Mouse (Mus musculus) forebrain, embryonic 11.5 days (tissue): ENCODE data around the gene Xrcc3. TPM values are rescaled to one million over a fixed set of nuclear protein-coding genes. Genes with fewer than 3 reads are reported as not detected.

Experiments used
- ATAC-seq: fragments of 200-750 bp; cut with Nextera tagmentation; replicated peaks from 2 replicates; pipeline ENCODE4 v1.8.0; 2017; ENCODE audit warnings: moderate TSS enrichment; ENCODE audit not compliant: low FRiP score
- DNase-seq: peaks from one replicate; pipeline ENCODE4 v3.0.0-alpha.2; 2017; ENCODE audit warnings: low spot score
- H3K27ac ChIP-seq: fragments of 300-500 bp; sonication (generic); 2 replicates; pipeline ENCODE4 v1.5.1; 2014; ENCODE audit warnings: low read depth, low read length
- H3K27me3 ChIP-seq: fragments of 300-500 bp; sonication (generic); 2 replicates; pipeline ENCODE4 v1.6.1; 2014; ENCODE audit warnings: mild to moderate bottlenecking, low read length, mixed read lengths; ENCODE audit not compliant: control insufficient read depth, insufficient read depth
- H3K36me3 ChIP-seq: fragments of 300-500 bp; sonication (generic); 2 replicates; pipeline ENCODE4 v1.6.1; 2014; ENCODE audit warnings: mild to moderate bottlenecking, low read length, moderate library complexity, mixed read lengths; ENCODE audit not compliant: control insufficient read depth, insufficient read depth
- H3K4me1 ChIP-seq: fragments of 300-500 bp; sonication (generic); replicated peaks from 2 replicates; pipeline ENCODE4 v1.6.1; 2014; ENCODE audit warnings: low read length, mixed read lengths; ENCODE audit not compliant: control insufficient read depth, insufficient read depth
- H3K4me2 ChIP-seq: fragments of 300-500 bp; sonication (generic); 2 replicates; pipeline ENCODE4 v1.6.1; 2014; ENCODE audit warnings: low read depth, mild to moderate bottlenecking, low read length, moderate library complexity, mixed read lengths; ENCODE audit not compliant: severe bottlenecking
- H3K4me3 ChIP-seq: fragments of 300-500 bp; sonication (generic); 2 replicates; pipeline ENCODE4 v1.5.1; 2014; ENCODE audit warnings: low read depth, low read length
- H3K9ac ChIP-seq: fragments of 300-500 bp; sonication (generic); 2 replicates; pipeline ENCODE4 v1.6.1; 2014; ENCODE audit warnings: low read length
- H3K9me3 ChIP-seq: fragments of 300-500 bp; sonication (generic); 2 replicates; pipeline ENCODE4 v1.6.1; 2016; ENCODE audit warnings: low read length, mixed read lengths; ENCODE audit not compliant: control insufficient read depth
- WGBS: fragments of 180-500 bp; shearing (Covaris S2); extraction: QIAGEN DNeasy Blood & Tissue Kit; methylation state at CpG from one replicate; pipeline ENCODE4 v1.1.7; 2014; 5-methylcytosine and 5-hydroxymethylcytosine counted together
- polyA plus RNA-seq: library from polyadenylated mRNA; unstranded; fragments of >200 nt; fragmentation: Nextera tagmentation; extraction: Ambion mirVana; gene quantifications from 2 replicates; pipeline ENCODE4 v1.2.1, GENCODE M21; 2014

Xrcc3 gene
- polyA plus RNA-seq, 1 experiment from 2014 or later, result 20.1 TPM

DNA sequence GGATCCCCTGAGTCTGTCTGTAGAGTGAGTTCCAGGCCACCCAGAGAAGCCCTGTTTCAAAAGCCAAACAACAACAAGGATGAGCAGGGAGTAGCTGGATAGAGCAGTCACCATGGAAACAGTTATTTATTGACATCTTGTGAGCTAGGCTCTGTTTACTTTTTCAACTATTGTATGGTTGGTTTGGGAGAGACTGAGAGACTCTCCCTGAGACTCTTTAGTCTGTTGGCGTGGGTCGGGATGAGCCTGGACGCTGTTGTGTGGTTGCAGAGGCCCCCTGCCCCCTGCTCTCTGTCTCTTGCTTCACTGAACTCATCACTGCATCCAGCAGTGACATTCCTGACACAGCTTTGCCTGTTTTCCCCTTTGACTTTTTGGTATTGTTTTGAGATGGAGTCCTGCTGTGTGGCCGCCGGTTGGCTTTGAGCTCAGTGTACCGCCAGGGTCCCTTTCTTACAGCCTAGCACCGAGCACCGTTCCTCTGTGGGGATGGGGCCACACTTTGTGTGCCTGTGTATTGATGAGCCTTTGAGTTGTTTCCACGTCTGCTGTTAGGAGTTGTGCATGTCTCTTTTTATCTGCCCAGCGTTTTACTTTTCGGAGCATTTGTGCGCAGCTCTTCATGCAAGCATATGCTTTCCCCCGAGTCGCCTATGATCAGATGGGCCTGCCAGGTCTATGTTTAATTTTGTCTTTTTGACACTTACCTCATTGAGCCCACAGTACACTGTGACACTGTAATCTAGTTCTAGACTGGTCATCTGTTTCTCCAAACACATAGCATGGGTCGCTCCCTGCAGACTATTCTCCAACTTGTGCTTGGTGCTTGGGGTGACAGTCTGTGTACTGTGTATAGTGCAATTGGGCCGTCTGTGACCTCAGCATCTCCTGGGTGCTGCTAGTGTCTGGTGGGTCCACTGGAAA lies 47.1 kb downstream of the Xrcc3 start:
- no peaks in the 10 kb centered on the region for H3K27me3 ChIP-seq
- H3K36me3 ChIP-seq, result no peaks in the 10 kb centered on the region
- H3K4me3 ChIP-seq, result no peak overlapping the region
- WGBS, result 31% methylated on average over 16 of the region's 16 CpGs
- no peak for DNase-seq
- H3K9me3 ChIP-seq, result no peaks in the 10 kb centered on the region
- H3K9ac ChIP-seq, result peak overlapping the region; percentile 12; the same call in 1 of the 2 replicates
- 0 out of 2 replicates have a peak overlapping the region, but pooled peaks have one; percentile 12 for H3K27ac ChIP-seq
- H3K4me1 ChIP-seq, result peaks cover 18% of the 10 kb centered on the region
- 0 out of 2 replicates have a peak, but pooled peaks have one; percentile 47 for ATAC-seq
- H3K4me2 ChIP-seq, result peak overlapping the region; percentile 27; the same call in 1 of the 2 replicates

DNA sequence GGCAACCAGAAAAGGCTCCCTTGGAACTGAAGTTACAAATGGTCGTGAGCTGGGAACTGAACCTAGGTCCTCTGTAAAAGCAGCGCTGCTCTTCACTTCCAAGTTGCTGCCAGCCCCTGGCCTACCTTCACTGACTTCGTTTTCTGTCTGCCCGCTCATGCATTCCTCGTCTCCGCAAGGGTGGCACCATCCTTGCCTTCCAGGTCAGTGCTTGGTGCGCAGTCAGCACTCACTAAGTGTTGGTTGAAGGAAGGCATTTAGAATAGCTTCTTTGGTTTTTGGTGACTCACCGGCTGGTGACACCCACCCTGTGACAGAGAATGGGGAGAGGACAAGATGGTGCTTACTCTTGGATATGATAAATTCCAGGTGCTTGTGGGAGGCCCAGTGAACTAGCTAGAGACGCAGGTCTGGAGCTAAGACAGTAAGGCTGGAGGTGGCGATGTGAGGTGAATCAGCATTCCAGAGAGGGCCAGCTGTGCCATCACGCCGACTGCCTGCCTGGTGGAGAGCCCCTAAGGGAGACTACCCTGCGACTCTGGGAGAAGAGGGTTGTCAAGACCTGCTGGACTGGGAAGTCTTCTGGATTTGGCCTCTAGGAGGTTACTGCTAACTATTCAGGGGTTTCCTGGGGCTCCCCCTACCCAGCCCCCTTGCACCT lies 50.9 kb downstream of the Xrcc3 start:
- 96% methylated on average over 13 of the region's 13 CpGs for WGBS
- Histone ChIP-seq H3K4me2 (no peak overlapping the region), H3K9me3 (no peaks in the 10 kb centered on the region), H3K27me3 (no peaks in the 10 kb centered on the region), H3K4me3 (no peak overlapping the region), H3K36me3 (no peaks in the 10 kb centered on the region), H3K27ac (no peak overlapping the region), H3K4me1 (peaks cover 22% of the 10 kb centered on the region), H3K9ac (no peak overlapping the region)
- DNase-seq (no peak), ATAC-seq (no peak)

DNA sequence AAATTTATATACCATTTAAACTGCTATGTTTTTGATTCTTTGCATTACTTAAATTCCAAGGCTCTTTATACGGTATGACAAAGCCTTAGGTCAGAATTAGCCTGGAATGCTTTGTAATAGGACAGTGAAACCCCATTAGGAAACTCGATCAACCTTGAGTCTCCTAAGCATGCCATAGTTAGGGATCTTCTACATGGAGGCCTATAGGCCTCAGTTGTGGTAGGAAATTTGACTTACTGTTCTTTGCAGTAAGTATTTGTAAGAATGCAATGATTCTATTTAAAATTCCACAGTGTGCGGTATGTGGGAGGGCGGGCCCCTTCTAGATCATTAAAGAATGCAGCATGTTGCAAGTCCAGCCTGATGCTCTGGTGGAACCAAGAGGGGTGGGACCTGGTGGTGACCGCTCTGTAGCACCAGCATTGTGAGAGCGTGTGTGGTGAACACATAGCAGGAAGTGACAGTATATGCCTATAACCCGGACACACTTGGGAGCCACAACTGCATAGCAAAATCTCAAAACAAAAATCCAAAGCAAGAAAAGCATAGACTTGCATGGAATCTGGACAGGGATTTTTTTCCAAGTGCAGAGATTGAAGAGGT lies 53.3 kb downstream of the Xrcc3 start:
- WGBS, result 78% methylated on average over 7 of the region's 7 CpGs
- H3K9ac ChIP-seq, result peak overlapping the region; percentile 27; the same call in 1 of the 2 replicates
- no peak for DNase-seq
- peak overlapping the region; percentile 98 for H3K4me2 ChIP-seq
- no peaks in the 10 kb centered on the region for H3K36me3 ChIP-seq
- H3K9me3 ChIP-seq, result no peaks in the 10 kb centered on the region
- peaks cover 9% of the 10 kb centered on the region; the same call in 1 of the 2 replicates for H3K4me1 ChIP-seq
- no peak for ATAC-seq
- H3K27ac ChIP-seq, result no peak overlapping the region
- no peaks in the 10 kb centered on the region for H3K27me3 ChIP-seq
- peak overlapping the region; percentile 92 for H3K4me3 ChIP-seq

DNA sequence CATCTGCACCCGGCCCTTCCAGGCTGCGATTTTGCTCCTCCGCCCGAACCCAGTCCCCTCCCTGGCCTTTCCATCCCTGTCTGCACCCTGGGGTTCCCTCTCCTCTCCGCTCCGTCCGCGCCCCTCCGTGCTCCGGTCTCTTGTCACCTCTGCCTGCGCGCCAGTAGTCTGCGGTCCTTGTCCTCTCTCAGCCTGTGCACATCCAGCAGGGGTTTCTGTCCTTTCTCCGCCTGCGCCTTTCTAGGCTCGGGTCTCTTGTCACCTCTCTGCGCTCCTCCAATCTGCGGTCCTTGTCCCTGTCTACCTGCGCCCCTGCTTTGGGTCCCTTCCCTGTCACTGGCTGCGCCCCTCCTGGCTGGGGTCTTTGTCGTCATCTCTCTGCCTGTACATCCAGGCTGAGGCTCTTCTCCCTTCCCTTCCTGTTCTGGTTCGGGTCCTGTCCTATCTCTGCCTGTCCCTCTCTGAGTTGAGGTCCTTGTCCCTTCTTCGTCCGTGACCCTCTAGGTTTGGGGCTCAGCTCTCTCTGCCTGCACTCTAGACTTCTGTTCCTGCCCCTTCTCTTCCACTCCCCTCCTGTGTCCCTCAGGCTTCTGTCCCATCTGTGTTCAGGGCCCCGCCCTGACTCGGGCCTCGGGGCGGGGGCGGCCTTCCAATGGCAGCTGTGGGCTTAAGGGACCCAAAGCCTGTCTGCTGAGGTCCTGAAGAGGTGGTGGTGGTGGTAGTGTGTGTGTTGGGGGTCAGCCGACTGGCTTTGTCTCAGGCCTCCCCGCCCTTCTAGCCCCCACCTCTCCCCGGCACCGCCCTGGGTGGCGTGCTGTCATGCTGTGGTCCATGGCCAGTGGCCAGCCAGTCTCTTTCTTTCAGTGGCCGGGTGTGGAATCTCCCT lies 54.3 kb downstream of the Xrcc3 start:
- Histone ChIP-seq H3K4me3 (peak overlapping the region; percentile 92), H3K9me3 (no peaks in the 10 kb centered on the region), H3K27me3 (no peaks in the 10 kb centered on the region), H3K27ac (peak overlapping the region; percentile 79), H3K36me3 (no peaks in the 10 kb centered on the region), H3K4me2 (peak overlapping the region; percentile 98), H3K4me1 (peaks cover 9% of the 10 kb centered on the region; the same call in 1 of the 2 replicates), H3K9ac (peak overlapping the region; percentile 95)
- 2% methylated on average over 35 of the region's 35 CpGs for WGBS
- ATAC-seq, result peak; percentile 63
- DNase-seq, result peak; percentile 65

DNA sequence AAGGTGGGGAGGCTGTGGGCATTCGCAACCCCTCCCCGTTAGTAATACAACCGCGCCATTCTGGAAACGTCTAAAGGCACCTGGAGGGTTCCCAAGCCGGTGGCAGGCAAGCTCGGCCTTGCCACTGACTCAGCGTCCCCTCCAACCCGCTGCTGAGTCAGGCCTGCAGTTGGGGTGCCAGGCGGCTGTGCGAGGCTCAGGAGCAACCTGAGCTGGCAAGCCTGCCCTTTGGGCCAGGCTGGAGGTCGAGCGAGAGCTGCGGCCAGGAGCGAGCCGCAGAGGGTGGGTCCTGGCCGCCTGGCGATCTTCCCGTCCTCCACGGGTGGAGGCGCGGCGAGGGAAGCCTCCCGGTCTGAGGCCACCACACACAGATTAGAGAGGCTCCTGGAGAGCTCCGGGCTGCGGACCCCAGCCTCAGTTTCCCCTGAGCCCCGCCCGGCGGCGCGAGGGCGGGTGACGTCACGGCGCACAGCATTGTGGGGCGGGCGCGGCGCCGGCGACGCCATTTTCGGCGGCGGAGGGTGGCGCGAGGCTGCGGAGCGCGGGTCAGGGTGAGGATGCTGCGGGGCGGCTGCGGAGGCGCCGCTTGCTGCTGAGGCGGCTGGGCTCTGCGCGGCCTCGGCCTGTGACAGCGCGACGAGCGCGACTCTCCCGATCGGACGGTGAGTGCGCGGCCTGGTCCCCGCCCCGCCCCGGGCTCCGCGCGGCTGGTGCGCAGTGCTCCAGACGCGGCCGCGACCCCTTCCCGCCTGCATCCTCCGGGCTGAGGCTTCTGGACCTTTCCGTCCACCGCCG lies 55.1 kb downstream of the Xrcc3 start, which contains the start of gene Klc1:
Gene Klc1 (plus strand): TSS at position 469 of the 795 bp plus-strand sequence.
- peak within 1 kb of the TSS; percentile 95 for H3K9ac ChIP-seq
- H3K4me3 ChIP-seq, result peak within 1 kb of the TSS; percentile 92
- H3K36me3 ChIP-seq, result no peaks in the 10 kb centered on the region
- peak within 1 kb of the TSS; percentile 79 for H3K27ac ChIP-seq
- no peaks in the 10 kb centered on the region for H3K9me3 ChIP-seq
- H3K4me2 ChIP-seq, result peak within 1 kb of the TSS; percentile 98
- ATAC-seq (peak; percentile 81), DNase-seq (peak; percentile 89)
- peaks cover 9% of the 10 kb centered on the region; the same call in 1 of the 2 replicates for H3K4me1 ChIP-seq
- H3K27me3 ChIP-seq, result no peaks in the 10 kb centered on the region
- under 1% methylated on average over 78 of the region's 85 CpGs for WGBS

DNA sequence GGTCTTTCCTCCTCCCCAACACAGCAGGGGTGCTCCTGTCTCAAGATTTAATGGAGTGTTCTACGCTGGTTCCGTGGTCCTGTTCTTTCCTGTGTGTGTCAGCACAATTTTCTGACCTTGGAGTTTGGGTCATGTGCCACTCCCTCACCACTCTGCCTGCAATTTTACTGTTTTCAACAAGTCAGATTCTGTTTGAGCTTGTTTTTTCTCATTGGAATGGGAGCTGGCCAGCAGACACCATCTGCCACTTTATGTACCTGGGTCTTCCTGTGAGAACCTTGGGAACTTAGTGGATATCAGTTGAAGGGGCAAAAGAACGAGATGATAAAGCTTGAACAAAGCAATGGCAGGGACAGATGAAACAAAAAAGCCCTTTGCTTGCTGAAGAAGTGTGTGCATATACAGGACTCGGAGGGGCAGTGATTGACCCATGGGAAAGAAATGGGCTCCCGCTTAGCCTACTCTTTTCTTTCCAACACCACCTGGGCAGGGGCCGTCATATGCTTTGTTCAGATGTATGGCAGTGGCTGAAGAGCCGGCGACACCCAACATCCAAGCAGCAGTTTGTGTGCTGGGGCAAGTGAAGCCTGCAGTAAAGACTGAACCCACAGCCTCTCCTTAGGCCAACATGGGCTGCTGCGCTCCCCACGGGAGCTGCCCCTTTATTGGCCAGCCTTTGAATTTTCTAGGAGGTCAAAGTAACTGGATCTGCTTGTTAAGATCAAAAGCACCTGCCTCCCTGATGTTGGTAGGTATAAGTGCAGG lies 55.9 kb downstream of the Xrcc3 start:
- Histone ChIP-seq H3K36me3 (no peaks in the 10 kb centered on the region), H3K9ac (peak overlapping the region; percentile 95), H3K4me2 (peak overlapping the region; percentile 98), H3K9me3 (no peaks in the 10 kb centered on the region), H3K27ac (peak overlapping the region; percentile 79; the same call in 1 of the 2 replicates), H3K4me3 (peak overlapping the region; percentile 92), H3K27me3 (no peaks in the 10 kb centered on the region), H3K4me1 (peaks cover 9% of the 10 kb centered on the region; the same call in 1 of the 2 replicates)
- no peak for ATAC-seq
- DNase-seq, result no peak
- WGBS, result 51% methylated on average over 10 of the region's 10 CpGs

DNA sequence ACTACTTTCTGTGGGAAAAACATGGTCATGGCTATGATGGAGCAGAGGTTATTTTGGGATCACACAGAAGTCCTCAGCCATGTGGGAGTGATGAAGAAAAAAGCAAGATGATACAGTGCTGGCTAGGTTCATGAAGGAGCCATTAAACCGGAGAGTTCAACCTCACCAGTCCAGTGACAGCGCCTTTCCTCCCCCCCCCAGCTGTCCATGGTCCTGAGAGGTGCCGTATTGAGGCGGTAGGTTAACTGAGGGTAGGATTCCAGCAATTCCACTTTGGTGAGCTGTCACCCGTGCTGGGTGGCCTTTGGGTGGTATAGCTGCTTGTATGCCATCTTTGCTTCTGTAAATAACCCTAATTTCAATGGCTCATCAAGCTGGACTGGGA lies 57.0 kb downstream of the Xrcc3 start:
- no peaks in the 10 kb centered on the region for H3K27me3 ChIP-seq
- 66% methylated on average over 5 of the region's 5 CpGs for WGBS
- H3K4me3 ChIP-seq, result no peak overlapping the region
- no peaks in the 10 kb centered on the region for H3K9me3 ChIP-seq
- H3K4me2 ChIP-seq, result no peak overlapping the region
- H3K9ac ChIP-seq, result no peak overlapping the region
- peaks cover 9% of the 10 kb centered on the region; the same call in 1 of the 2 replicates for H3K4me1 ChIP-seq
- H3K36me3 ChIP-seq, result no peaks in the 10 kb centered on the region
- no peak for DNase-seq
- ATAC-seq, result no peak
- H3K27ac ChIP-seq, result no peak overlapping the region
